Mouse (Mus musculus): ENCODE measurements around the gene Cdk2. TPM values are rescaled to one million over a fixed set of nuclear protein-coding genes. Genes with fewer than 3 reads are reported as not detected.
"Not testable (repeated sequence)": the region's sequence is repeated elsewhere in the genome, so short reads cannot be mapped to it uniquely, and the experiment has no call there.

Cdk2 gene
- polyA plus RNA-seq, 1 experiment, result 19.8 TPM

GRCm38 (mm10) chr10:128737435-128737834, 32.6 kb upstream of the Cdk2 start:
- DNase-seq (ENCODE audit: low read depth in 1 of 2, low spot score in 2 of 2), result no peak
- Histone ChIP-seq H3K4me3 (ENCODE audit: extremely low read depth, insufficient read depth, insufficient read length) (no peak overlapping the region), H3K27ac (ENCODE audit: insufficient read depth, low read length) (no peak overlapping the region), H3K36me3 (ENCODE audit: control insufficient read depth, insufficient read depth, low read length) (peaks cover 38% of the 10 kb centered on the region), H3K27me3 (ENCODE audit: control insufficient read depth, insufficient read depth, low read length) (no peaks in the 10 kb centered on the region), H3K4me1 (ENCODE audit: control insufficient read depth, insufficient read depth, insufficient read length) (peaks cover 2% of the 10 kb centered on the region; the same call in 1 of the 2 replicates)
- WGBS, result 67% methylated on average over 15 of the region's 15 CpGs
- TF ChIP-seq CTCF (IDR thresholded peaks at IDR 0.05; ENCODE audit: extremely low read depth, insufficient read depth, insufficient read length, insufficient replicate concordance) (no peak), POLR2A (IDR thresholded peaks at IDR 0.05; ENCODE audit: low read depth, low read length) (no peak)

DNA sequence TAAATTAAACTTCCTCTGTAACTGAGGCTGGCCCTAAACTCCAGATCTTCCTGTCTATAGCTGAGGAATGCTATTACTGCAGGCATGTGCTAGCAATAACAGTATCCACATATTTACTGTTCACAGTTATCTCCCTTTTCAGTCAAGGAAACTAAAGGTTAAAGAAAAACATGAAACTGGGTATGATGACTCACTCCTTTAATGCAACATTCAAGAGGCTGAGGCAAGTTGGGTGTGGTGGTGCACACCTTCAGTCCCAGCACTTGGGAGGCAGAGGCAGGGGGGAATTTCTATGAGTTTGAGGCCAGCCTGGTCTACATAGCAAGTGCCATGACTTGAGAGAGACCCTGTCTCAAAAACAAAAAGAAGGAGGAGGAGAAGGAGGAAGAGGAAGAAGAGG, 27.2 kb upstream of the Cdk2 start:
- no peaks in the 10 kb centered on the region for H3K27me3 ChIP-seq (ENCODE audit: control insufficient read depth, insufficient read depth, low read length)
- no peak overlapping the region for H3K4me3 ChIP-seq (ENCODE audit: extremely low read depth, insufficient read depth, insufficient read length)
- TF ChIP-seq CTCF (IDR thresholded peaks at IDR 0.05; ENCODE audit: extremely low read depth, insufficient read depth, insufficient read length, insufficient replicate concordance) (no peak), POLR2A (IDR thresholded peaks at IDR 0.05; ENCODE audit: low read depth, low read length) (no peak)
- H3K36me3 ChIP-seq (ENCODE audit: control insufficient read depth, insufficient read depth, low read length), result peaks cover 59% of the 10 kb centered on the region
- peaks cover 2% of the 10 kb centered on the region; the same call in 1 of the 2 replicates for H3K4me1 ChIP-seq (ENCODE audit: control insufficient read depth, insufficient read depth, insufficient read length)
- H3K27ac ChIP-seq (ENCODE audit: insufficient read depth, low read length), result no peak overlapping the region
- DNase-seq (ENCODE audit: low read depth in 1 of 2, low spot score in 2 of 2), result no peak

GRCm38 (mm10) chr10:128731002-128731433, 26.2 kb upstream of the Cdk2 start:
- WGBS, result 26% methylated on average over 10 of the region's 10 CpGs
- DNase-seq (ENCODE audit: low read depth in 1 of 2, low spot score in 2 of 2), result peak in 1 of 2 experiments; percentile 72

DNA sequence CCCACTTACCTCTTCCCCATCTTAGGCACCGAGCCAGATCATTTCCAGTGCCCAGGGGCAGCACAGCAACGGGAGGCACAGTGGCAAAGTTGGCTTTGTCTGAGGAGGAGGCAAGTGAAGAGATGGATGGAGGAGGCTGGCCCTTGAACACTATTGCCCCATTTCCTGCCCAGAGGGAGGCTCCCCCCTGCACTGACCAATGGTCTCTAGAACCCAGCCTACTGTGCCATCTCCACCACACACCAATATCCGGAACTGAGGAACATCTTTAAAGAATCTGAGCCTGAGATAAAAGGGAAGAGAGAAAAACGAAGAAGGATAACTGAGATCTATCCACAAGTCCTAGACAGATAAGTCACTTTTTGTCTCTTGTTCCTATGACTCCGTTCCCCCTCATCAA, 23.2 kb upstream of the Cdk2 start:
- Histone ChIP-seq H3K4me1 (ENCODE audit: control insufficient read depth, insufficient read depth, insufficient read length) (peaks cover 2% of the 10 kb centered on the region; the same call in 1 of the 2 replicates), H3K36me3 (ENCODE audit: control insufficient read depth, insufficient read depth, low read length) (peaks cover 40% of the 10 kb centered on the region), H3K27ac (ENCODE audit: insufficient read depth, low read length) (no peak overlapping the region), H3K4me3 (ENCODE audit: extremely low read depth, insufficient read depth, insufficient read length) (no peak overlapping the region), H3K27me3 (ENCODE audit: control insufficient read depth, insufficient read depth, low read length) (no peaks in the 10 kb centered on the region)
- TF ChIP-seq CTCF (IDR thresholded peaks at IDR 0.05; ENCODE audit: extremely low read depth, insufficient read depth, insufficient read length, insufficient replicate concordance) (no peak), POLR2A (IDR thresholded peaks at IDR 0.05; ENCODE audit: low read depth, low read length) (no peak)
- no peak for DNase-seq (ENCODE audit: low read depth in 1 of 2, low spot score in 2 of 2)
- WGBS, result 85% methylated on average over 5 of the region's 5 CpGs

More at GRCm38 (mm10) chr10:128731002-128731433, 26.2 kb upstream of the Cdk2 start:
- TF ChIP-seq CTCF (IDR thresholded peaks at IDR 0.05; ENCODE audit: extremely low read depth, insufficient read depth, insufficient read length, insufficient replicate concordance) (peak; percentile 81; the same call in 1 of the 2 replicates), POLR2A (IDR thresholded peaks at IDR 0.05; ENCODE audit: low read depth, low read length) (no peak)
- Histone ChIP-seq H3K4me1 (ENCODE audit: control insufficient read depth, insufficient read depth, insufficient read length) (peaks cover 2% of the 10 kb centered on the region; the same call in 1 of the 2 replicates), H3K27ac (ENCODE audit: insufficient read depth, low read length) (no peak overlapping the region), H3K36me3 (ENCODE audit: control insufficient read depth, insufficient read depth, low read length) (peaks cover 52% of the 10 kb centered on the region), H3K27me3 (ENCODE audit: control insufficient read depth, insufficient read depth, low read length) (no peaks in the 10 kb centered on the region), H3K4me3 (ENCODE audit: extremely low read depth, insufficient read depth, insufficient read length) (no peak overlapping the region)

GRCm38 (mm10) chr10:128725466-128725865, 20.6 kb upstream of the Cdk2 start:
- WGBS, result 71% methylated on average over 4 of the region's 4 CpGs
- H3K27ac ChIP-seq (ENCODE audit: insufficient read depth, low read length); H3K4me1 ChIP-seq (ENCODE audit: control insufficient read depth, insufficient read depth, insufficient read length); H3K4me3 ChIP-seq (ENCODE audit: extremely low read depth, insufficient read depth, insufficient read length); H3K27me3 ChIP-seq (ENCODE audit: control insufficient read depth, insufficient read depth, low read length); DNase-seq (ENCODE audit: low read depth in 1 of 2, low spot score in 2 of 2): not testable (repeated sequence)
- H3K36me3 ChIP-seq (ENCODE audit: control insufficient read depth, insufficient read depth, low read length), result peaks cover 50% of the 10 kb centered on the region

- Histone ChIP-seq H3K36me3 (ENCODE audit: control insufficient read depth, insufficient read depth, low read length) (peaks cover 19% of the 10 kb centered on the region), H3K27ac (ENCODE audit: insufficient read depth, low read length) (no peak overlapping the region), H3K4me1 (ENCODE audit: control insufficient read depth, insufficient read depth, insufficient read length) (peaks cover 9% of the 10 kb centered on the region; the same call in 1 of the 2 replicates), H3K4me3 (ENCODE audit: extremely low read depth, insufficient read depth, insufficient read length) (no peak overlapping the region), H3K27me3 (ENCODE audit: control insufficient read depth, insufficient read depth, low read length) (no peaks in the 10 kb centered on the region)
- DNase-seq (ENCODE audit: low read depth in 1 of 2, low spot score in 2 of 2), result peak; percentile 65 to 67
- no peak for TF ChIP-seq POLR2A (IDR thresholded peaks at IDR 0.05; ENCODE audit: low read depth, low read length)
- TF ChIP-seq CTCF (IDR thresholded peaks at IDR 0.05; ENCODE audit: extremely low read depth, insufficient read depth, insufficient read length, insufficient replicate concordance), result no peak
- 35% methylated on average over 19 of the region's 19 CpGs for WGBS
These were observed 11.0 kb upstream of the Cdk2 start for GRCm38 (mm10) chr10:128715559-128716537.

DNA sequence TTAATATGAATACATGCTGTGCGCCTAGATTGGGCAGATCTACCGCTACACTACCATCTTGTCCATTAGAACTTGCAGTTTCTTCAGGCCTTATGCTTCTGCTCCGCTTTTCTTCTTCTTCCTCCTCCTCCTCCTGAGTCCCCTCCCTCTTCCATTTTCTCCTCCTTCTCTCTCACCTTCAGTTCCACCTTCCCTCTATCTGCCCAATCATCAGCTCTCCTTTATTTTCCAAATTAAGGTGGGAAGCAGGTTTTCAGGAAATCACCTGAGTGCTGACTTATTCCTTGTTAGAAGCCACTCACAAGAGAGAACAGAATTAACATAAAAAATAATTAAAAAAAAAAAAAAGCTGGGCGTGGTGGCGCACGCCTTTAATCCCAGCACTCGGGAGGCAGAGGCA, 6.5 kb upstream of the Cdk2 start:
- not testable (repeated sequence) for H3K27ac ChIP-seq (ENCODE audit: insufficient read depth, low read length)
- 93% methylated on average over 7 of the region's 7 CpGs for WGBS

More for the DNA sequence above, 6.5 kb upstream of the Cdk2 start:
- not testable (repeated sequence) for H3K4me3 ChIP-seq (ENCODE audit: extremely low read depth, insufficient read depth, insufficient read length); DNase-seq (ENCODE audit: low read depth in 1 of 2, low spot score in 2 of 2); H3K27me3 ChIP-seq (ENCODE audit: control insufficient read depth, insufficient read depth, low read length); H3K36me3 ChIP-seq (ENCODE audit: control insufficient read depth, insufficient read depth, low read length); H3K4me1 ChIP-seq (ENCODE audit: control insufficient read depth, insufficient read depth, insufficient read length)
